Mouse (Mus musculus): Measurements from ENCODE around the gene Il6. TPM values are rescaled to one million over a fixed set of nuclear protein-coding genes. Genes with fewer than 3 reads are reported as not detected.
"Not testable (repeated sequence)": the region's sequence is repeated elsewhere in the genome, so short reads cannot be mapped to it uniquely, and the experiment has no call there.

The Il6 gene
- polyA plus RNA-seq, 1 experiment from 2014 or later: not detected

DNA sequence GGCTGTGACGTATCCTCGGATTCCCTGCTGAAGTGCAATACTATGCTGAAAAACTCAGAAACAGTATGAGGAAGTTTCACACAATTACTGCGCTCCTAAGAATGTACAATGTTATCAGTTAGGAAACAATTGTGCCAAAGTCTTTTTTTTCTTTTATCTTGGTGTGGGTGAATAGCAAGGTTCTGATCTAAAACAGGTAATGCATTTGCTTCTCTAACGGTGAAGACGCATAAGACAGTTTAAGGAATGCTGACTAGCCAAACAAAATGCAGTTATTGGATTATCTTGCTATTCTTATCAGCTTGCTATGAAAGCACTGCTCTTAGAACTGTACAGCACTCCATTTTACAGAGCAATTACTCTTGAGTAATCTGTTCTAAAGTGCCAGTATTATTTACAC is 26.4 kb downstream of the Il6 start:
- ATAC-seq (ENCODE audit: low FRiP score); H3K27ac ChIP-seq; H3K4me3 ChIP-seq; H3K4me1 ChIP-seq; H3K4me2 ChIP-seq (replicated peaks); H3K36me3 ChIP-seq; H3K9me3 ChIP-seq (replicated peaks); H3K27me3 ChIP-seq; H3K9ac ChIP-seq: not testable (repeated sequence)
- WGBS: 94% methylated on average over 5 of the region's 5 CpGs

DNA sequence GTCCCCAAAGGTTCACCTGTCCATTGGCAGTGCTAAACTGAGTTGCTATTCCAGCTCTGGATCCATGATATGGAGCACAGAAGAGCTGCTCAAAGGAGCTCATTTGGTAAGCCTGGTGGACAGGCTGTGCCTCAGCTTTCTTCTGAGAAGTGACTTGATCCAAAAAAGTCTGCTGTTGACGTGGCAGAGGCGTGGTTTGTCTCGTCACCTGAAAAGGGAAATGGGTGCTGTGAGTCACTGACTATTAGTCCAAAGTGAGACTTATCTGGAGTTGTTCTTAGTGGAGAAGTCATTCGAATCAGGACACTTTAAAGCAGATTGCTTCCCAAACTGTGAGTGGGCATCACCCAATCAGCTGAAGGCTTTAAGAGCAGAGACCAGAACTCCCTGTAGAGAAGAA is 26.9 kb downstream of the Il6 start:
- H3K36me3 ChIP-seq; ATAC-seq (ENCODE audit: low FRiP score); H3K4me1 ChIP-seq; H3K4me3 ChIP-seq; H3K9me3 ChIP-seq (replicated peaks); H3K27ac ChIP-seq; H3K4me2 ChIP-seq (replicated peaks); H3K27me3 ChIP-seq; H3K9ac ChIP-seq: not testable (repeated sequence)
- WGBS: 85% methylated on average over 4 of the region's 4 CpGs

DNA sequence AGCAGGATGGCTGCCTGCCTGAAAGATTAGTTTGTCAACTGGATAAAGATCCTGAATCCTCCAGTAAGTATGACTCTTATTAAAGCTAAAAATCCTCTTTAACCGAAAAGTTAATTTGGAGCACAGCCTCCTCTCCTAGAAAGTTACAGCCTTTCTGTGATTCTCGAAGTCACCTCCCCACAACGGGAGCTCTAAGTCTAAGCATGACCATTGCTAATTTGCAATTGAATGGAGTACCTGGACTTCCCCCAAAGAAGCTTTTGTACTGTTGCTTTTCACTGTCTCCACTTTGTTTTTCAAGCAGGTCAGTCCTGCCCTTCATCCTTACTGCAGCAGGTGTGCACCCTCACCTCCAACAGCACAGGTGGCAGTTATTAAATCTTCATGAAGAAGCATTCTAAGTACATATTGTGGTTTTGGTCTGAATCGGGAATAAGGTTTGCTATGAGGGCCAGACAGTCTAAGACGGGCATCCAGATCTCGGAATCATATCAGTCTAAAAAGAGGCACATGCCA is 45.4 kb downstream of the Il6 start:
- WGBS: 65% methylated on average over 6 of the region's 6 CpGs
- H3K27me3 ChIP-seq: no peaks in the 10 kb centered on the region
- H3K9ac ChIP-seq: no peak overlapping the region

DNA sequence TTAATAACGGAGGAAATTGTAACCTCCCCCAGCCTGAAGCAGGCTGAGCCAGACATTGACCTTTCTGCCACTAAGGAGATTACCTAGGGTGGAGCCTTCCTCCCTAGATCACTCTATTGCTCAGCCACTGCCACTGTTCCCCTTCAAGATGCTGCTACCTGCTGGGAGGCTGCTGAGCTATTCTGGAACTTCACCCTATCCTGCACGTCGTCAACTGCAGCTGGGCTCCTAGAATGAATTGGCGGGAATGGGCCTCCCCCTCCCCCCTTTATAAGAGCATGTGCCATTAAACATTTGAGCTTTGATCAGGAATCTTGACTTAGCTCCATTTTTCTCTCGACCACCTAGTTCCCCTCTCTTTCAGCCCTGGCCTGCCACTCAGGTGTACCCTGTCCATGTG is 46.7 kb downstream of the Il6 start:
- not testable (repeated sequence) for H3K9me3 ChIP-seq (replicated peaks); H3K4me1 ChIP-seq; H3K4me3 ChIP-seq; ATAC-seq (ENCODE audit: low FRiP score); H3K27ac ChIP-seq; H3K27me3 ChIP-seq; H3K9ac ChIP-seq; H3K4me2 ChIP-seq (replicated peaks)
- peaks cover 41% of the 10 kb centered on the region for H3K36me3 ChIP-seq
- 72% methylated on average over 5 of the region's 5 CpGs for WGBS

More for the DNA sequence above, 45.4 kb downstream of the Il6 start:
- Histone ChIP-seq H3K4me2 (replicated peaks) (no peak overlapping the region), H3K9me3 (replicated peaks) (no peaks in the 10 kb centered on the region), H3K4me1 (no peaks in the 10 kb centered on the region), H3K4me3 (no peak overlapping the region), H3K36me3 (peaks cover 31% of the 10 kb centered on the region), H3K27ac (no peak overlapping the region)
- ATAC-seq (ENCODE audit: low FRiP score): no peak

DNA sequence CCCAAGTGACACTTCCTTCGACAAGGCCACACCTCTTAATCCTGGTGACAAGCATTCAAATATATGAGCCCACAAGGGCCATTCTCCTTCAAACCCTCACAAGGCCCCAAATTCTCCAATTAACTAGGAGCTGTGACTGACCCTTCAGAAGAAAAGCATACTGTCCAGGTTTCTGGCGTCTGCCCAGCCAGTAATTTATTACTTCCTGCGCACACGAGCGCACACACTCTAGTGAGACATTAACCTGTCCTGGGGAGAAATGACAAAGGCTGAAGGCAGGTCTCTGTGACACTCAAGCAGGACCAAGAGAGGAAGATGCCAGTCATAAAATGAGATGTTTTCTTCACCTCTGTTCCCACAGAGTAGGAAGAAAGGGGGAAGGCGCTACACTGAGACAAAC is 54.8 kb downstream of the Il6 start:
- 79% methylated on average over 6 of the region's 6 CpGs for WGBS
- Histone ChIP-seq H3K27me3 (no peaks in the 10 kb centered on the region), H3K9me3 (replicated peaks) (no peaks in the 10 kb centered on the region), H3K4me1 (peaks cover 11% of the 10 kb centered on the region), H3K9ac (no peak overlapping the region), H3K4me3 (no peak overlapping the region), H3K27ac (no peak overlapping the region), H3K36me3 (peaks cover 60% of the 10 kb centered on the region), H3K4me2 (replicated peaks) (no peak overlapping the region)
- ATAC-seq (ENCODE audit: low FRiP score): no peak

Other genes with a start within 250 kb of the Il6 start
- gene Tyms, start 60.5 kb downstream of the Il6 start, polyA plus RNA-seq (2016; fragmentation: Nextera tagmentation; extraction: Ambion mirVana): 146 and 164 TPM in 2 replicates
- gene Garem2, start 92.0 kb downstream of the Il6 start, polyA plus RNA-seq (2016; fragmentation: Nextera tagmentation; extraction: Ambion mirVana): 30.3 and 31.7 TPM in 2 replicates
- 4.7 and 6.8 TPM in 2 replicates for gene 3110082J24Rik, start 93.0 kb downstream of the Il6 start, polyA plus RNA-seq (2016; fragmentation: Nextera tagmentation; extraction: Ambion mirVana)
- 106 and 108 TPM in 2 replicates for gene Hadha, start 142.0 kb downstream of the Il6 start, polyA plus RNA-seq (2016; fragmentation: Nextera tagmentation; extraction: Ambion mirVana)
- gene Hadhb, start 142.1 kb downstream of the Il6 start, polyA plus RNA-seq (2016; fragmentation: Nextera tagmentation; extraction: Ambion mirVana): 84.8 and 87.7 TPM in 2 replicates
- gene Adgrf3, start 192.6 kb downstream of the Il6 start, polyA plus RNA-seq (2016; fragmentation: Nextera tagmentation; extraction: Ambion mirVana): not detected in 2 replicates
- 22.8 and 23.3 TPM in 2 replicates for gene Selenoi, start 219.5 kb downstream of the Il6 start, polyA plus RNA-seq (2016; fragmentation: Nextera tagmentation; extraction: Ambion mirVana)

Measured in hindbrain, embryonic 12.5 days (tissue).